Mouse (Mus musculus) CH12.LX (cell line): ENCODE results near the gene Dscaml1. TPM values are rescaled to one million over a fixed set of nuclear protein-coding genes. Genes with fewer than 3 reads are reported as not detected.

Source experiments
- DNase-seq: peaks from one replicate; pipeline ENCODE4 v3.0.0-alpha.2; 2013; ENCODE audit errors: extremely low read depth
- H3K27ac ChIP-seq: 2 replicates; pipeline ENCODE4 v1.5.1; 2012; ENCODE audit warnings: low read depth, mild to moderate bottlenecking, control low read depth, moderate library complexity; ENCODE audit not compliant: insufficient read depth
- H3K27me3 ChIP-seq: replicated peaks from 2 replicates; pipeline ENCODE3; 2012; ENCODE audit warnings: inconsistent platforms
- H3K36me3 ChIP-seq, 2 experiments: replicated peaks in 1 of 2; 2 replicates each; pipeline versions ENCODE3 to v1.6.1; 2012; ENCODE audit warnings: inconsistent platforms in 1 of 2, low read length in 1 of 2, mild to moderate bottlenecking in 1 of 2, mixed read lengths in 1 of 2, moderate library complexity in 1 of 2; ENCODE audit not compliant: control insufficient read depth in 1 of 2, insufficient read depth in 1 of 2
- H3K4me1 ChIP-seq, 2 experiments: 2 replicates each; pipeline ENCODE4 v1.6.1; 2012; ENCODE audit warnings: inconsistent platforms in 1 of 2, moderate library complexity in 1 of 2; ENCODE audit not compliant: insufficient read depth in 2 of 2, control insufficient read depth in 1 of 2
- H3K4me2 ChIP-seq: 2 replicates; pipeline ENCODE4 v1.6.1; 2012; ENCODE audit warnings: low read depth, mild to moderate bottlenecking, control low read depth; ENCODE audit not compliant: poor library complexity, insufficient read depth, severe bottlenecking
- H3K4me3 ChIP-seq, 3 experiments: fragments of 150-350 bp in 1 of 3; sonication (generic) in 1 of 3; replicated peaks in 1 of 3; 2 replicates each; pipeline versions ENCODE3 to v1.5.1; 2011 to 2012; ENCODE audit warnings: low read depth in 2 of 3, low read length in 2 of 3, mild to moderate bottlenecking in 2 of 3, moderate library complexity in 2 of 3, control low read depth in 1 of 3, improper control_type of control experiment in 1 of 3, inconsistent platforms in 1 of 3, mixed read lengths in 1 of 3; ENCODE audit not compliant: poor library complexity in 1 of 3
- H3K79me2 ChIP-seq: replicated peaks from 2 replicates; pipeline ENCODE4 v1.6.1; 2012; ENCODE audit warnings: mild to moderate bottlenecking, moderate library complexity; ENCODE audit not compliant: control insufficient read depth, poor library complexity, insufficient read depth, severe bottlenecking; ENCODE audit errors: extremely low read depth
- H3K9ac ChIP-seq: 2 replicates; pipeline ENCODE4 v1.6.1; 2012; ENCODE audit warnings: low read depth, mild to moderate bottlenecking, control low read depth, moderate library complexity; ENCODE audit not compliant: insufficient read depth
- H3K9me3 ChIP-seq: replicated peaks from 2 replicates; pipeline ENCODE3; 2012; ENCODE audit warnings: low read length, inconsistent platforms, mixed read lengths
- CTCF ChIP-seq, 2 experiments: IDR thresholded peaks in 1 of 2; conservative IDR thresholded peaks in 1 of 2; 2 replicates each; pipeline ENCODE4 v1.5.1; 2011 to 2012; ENCODE audit warnings: low read depth in 2 of 2, low read length in 2 of 2, improper control_type of control experiment in 1 of 2, inconsistent platforms in 1 of 2, mild to moderate bottlenecking in 1 of 2, moderate library complexity in 1 of 2
- E2F4 ChIP-seq: IDR thresholded peaks from 2 replicates; pipeline ENCODE4 v1.6.1; 2011; ENCODE audit warnings: low read depth, low read length, improper control_type of control experiment; ENCODE audit not compliant: insufficient replicate concordance
- ELF1 ChIP-seq: IDR thresholded peaks from 2 replicates; pipeline ENCODE4 v1.6.1; 2014; ENCODE audit warnings: low read depth, mild to moderate bottlenecking, inconsistent platforms, low read length, improper control_type of control experiment
- EP300 ChIP-seq: IDR thresholded peaks from 2 replicates; pipeline ENCODE4 v1.6.1; 2011; ENCODE audit warnings: low read length, improper control_type of control experiment
- ETS1 ChIP-seq: conservative IDR thresholded peaks from 2 replicates; pipeline ENCODE4 v1.6.1; 2012; ENCODE audit warnings: low read depth, mild to moderate bottlenecking, inconsistent platforms, low read length, improper control_type of control experiment, moderate library complexity
- GABPA ChIP-seq: IDR thresholded peaks from 2 replicates; pipeline ENCODE4 v1.6.1; 2012; ENCODE audit warnings: low read depth, low read length, improper control_type of control experiment, inconsistent platforms; ENCODE audit not compliant: insufficient replicate concordance
- HCFC1 ChIP-seq: IDR thresholded peaks from 2 replicates; pipeline ENCODE4 v1.6.1; 2012; ENCODE audit warnings: low read depth, mild to moderate bottlenecking, inconsistent platforms, low read length, improper control_type of control experiment
- KAT2A ChIP-seq: IDR thresholded peaks from 2 replicates; pipeline ENCODE4 v1.6.1; 2012; ENCODE audit warnings: low read length, improper control_type of control experiment, inconsistent platforms; ENCODE audit not compliant: insufficient replicate concordance
- MAFK ChIP-seq: IDR thresholded peaks from 2 replicates; pipeline ENCODE4 v1.6.1; 2011; ENCODE audit warnings: low read length, improper control_type of control experiment; ENCODE audit not compliant: insufficient replicate concordance
- MAX ChIP-seq: IDR thresholded peaks from 2 replicates; pipeline ENCODE4 v1.6.1; 2011; ENCODE audit warnings: low read length, improper control_type of control experiment
- MXI1 ChIP-seq: IDR thresholded peaks from 2 replicates; pipeline ENCODE4 v1.6.1; 2011; ENCODE audit warnings: mild to moderate bottlenecking, low read depth, low read length, improper control_type of control experiment
- MYC ChIP-seq: IDR thresholded peaks from 2 replicates; pipeline ENCODE4 v1.6.1; 2011; ENCODE audit warnings: low read depth, mild to moderate bottlenecking, improper control_type of control experiment, low read length
- NELFE ChIP-seq: IDR thresholded peaks from 2 replicates; pipeline ENCODE4 v1.6.1; 2011; ENCODE audit warnings: low read depth, low read length, improper control_type of control experiment
- NRF1 ChIP-seq: IDR thresholded peaks from 2 replicates; pipeline ENCODE4 v1.6.1; 2014; ENCODE audit warnings: low read depth, mild to moderate bottlenecking, inconsistent platforms, low read length, improper control_type of control experiment, moderate library complexity
- POLR2AphosphoS2 ChIP-seq: IDR thresholded peaks from 2 replicates; pipeline ENCODE4 v1.6.1; 2011; ENCODE audit warnings: low read depth, low read length, improper control_type of control experiment
- RAD21 ChIP-seq: IDR thresholded peaks from 2 replicates; pipeline ENCODE4 v1.6.1; 2011; ENCODE audit warnings: low read depth, mild to moderate bottlenecking, low read length, improper control_type of control experiment, moderate library complexity
- TCF12 ChIP-seq: IDR thresholded peaks from 2 replicates; pipeline ENCODE4 v1.6.1; 2014; ENCODE audit warnings: low read depth, mild to moderate bottlenecking, inconsistent platforms, low read length, improper control_type of control experiment
- USF2 ChIP-seq: conservative IDR thresholded peaks from 2 replicates; pipeline ENCODE4 v1.6.1; 2011; ENCODE audit warnings: low read depth, low read length, improper control_type of control experiment
- dilution Hi-C: fragments of 300-500 bp; cut with MboI; formaldehyde crosslinking; loops from 2 replicates; pipeline ENCODE4 v1.14.3; 2020; ENCODE audit warnings: low sequenced_read_pairs; ENCODE audit not compliant: extremely low pct_unique_long_range_greater_than_20kb, extremely low pct_ligation_motif_present
- in situ Hi-C: fragments of 300-500 bp; cut with MboI; formaldehyde crosslinking; loops from 3 replicates; pipeline ENCODE4 v1.14.3; 2019; ENCODE audit warnings: low sequenced_read_pairs, low pct_ligation_motif_present, low pct_unique_long_range_greater_than_20kb, mixed read lengths
- polyA plus RNA-seq: library from polyadenylated mRNA; unstranded; fragments of >175 nt; gene quantifications from 2 replicates; pipeline ENCODE4 v1.2.1, GENCODE M21; 2012; ENCODE audit warnings: low read depth; ENCODE audit not compliant: insufficient read length
- total RNA-seq, 2 experiments: library from RNA; depleted of rRNA; stranded (reverse); fragments of 300-350 nt in 1 of 2; fragments of >200 nt in 1 of 2; gene quantifications; 2 replicates each; pipeline ENCODE4 v1.2.3; 2012 to 2014

Gene Dscaml1
- total and polyA plus RNA-seq, 3 experiments = not detected

DNA sequence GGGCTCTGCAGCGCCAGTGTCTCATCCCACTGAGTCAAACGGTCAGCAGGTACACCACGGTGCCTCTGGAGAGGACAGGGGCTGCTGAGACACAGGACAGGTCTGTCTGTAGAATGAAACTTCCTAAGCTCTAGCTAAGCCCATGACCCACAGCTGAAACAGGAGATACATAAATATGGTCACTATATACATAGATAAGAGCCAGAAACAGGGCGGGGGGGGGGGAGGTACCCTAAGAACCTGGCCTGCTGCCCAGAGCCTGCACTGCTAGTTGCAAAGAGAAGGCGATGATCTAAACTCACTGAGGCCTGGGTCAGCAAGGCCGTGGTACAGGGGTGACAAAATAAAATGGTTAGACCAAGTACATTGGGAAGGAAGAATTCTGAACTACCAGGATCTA lies 361.1 kb downstream of the Dscaml1 start:
- no peak for DNase-seq
- in situ Hi-C loops (no loop called here), dilution Hi-C loops (no loop called here)
- TF ChIP-seq TCF12 (no peak), MXI1 (no peak), KAT2A (no peak), MAX (no peak), ETS1 (no peak), RAD21 (no peak), MYC (no peak), EP300 (no peak), NRF1 (no peak), POLR2AphosphoS2 (no peak), HCFC1 (no peak)
- Histone ChIP-seq H3K4me3 (no peak overlapping the region), H3K9ac (no peak overlapping the region), H3K9me3 (no peaks in the 10 kb centered on the region), H3K27me3 (no peaks in the 10 kb centered on the region), H3K36me3 (peaks cover 23 to 92% of the 10 kb centered on the region in 2 experiments), H3K4me1 (peaks cover 0 to 11% of the 10 kb centered on the region in 2 experiments; a peak in 2 of 4 replicates), H3K27ac (no peak overlapping the region), H3K4me2 (no peak overlapping the region), H3K79me2 (no peaks in the 10 kb centered on the region)

DNA sequence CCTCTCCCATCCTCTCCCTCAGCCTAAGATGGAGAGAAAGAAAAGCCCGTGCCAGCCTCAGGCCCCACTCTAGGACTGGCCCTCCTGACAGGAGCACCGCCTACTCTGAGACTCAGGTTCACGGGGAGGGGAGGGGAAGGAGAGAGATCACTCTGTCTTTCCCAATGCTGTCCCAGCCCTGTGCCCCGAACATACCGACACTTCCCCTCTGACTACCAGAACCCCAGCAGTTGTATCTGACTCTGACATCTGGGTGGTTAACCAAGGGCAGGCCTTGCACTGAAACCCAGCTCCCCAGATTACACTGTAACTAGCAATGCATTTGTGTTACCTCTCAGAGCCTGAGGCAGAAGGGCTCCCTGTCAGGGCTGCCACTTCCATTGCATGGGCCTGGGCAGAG lies 362.0 kb downstream of the Dscaml1 start:
- Histone ChIP-seq H3K79me2 (no peaks in the 10 kb centered on the region), H3K4me2 (no peak overlapping the region), H3K27ac (no peak overlapping the region), H3K27me3 (no peaks in the 10 kb centered on the region), H3K36me3 (peaks cover 27 to 90% of the 10 kb centered on the region in 2 experiments)
- no peak for DNase-seq
- dilution Hi-C loops (no loop called here), in situ Hi-C loops (no loop called here)
- TF ChIP-seq GABPA (no peak), MAFK (no peak), MYC (no peak), ELF1 (no peak), NELFE (no peak), HCFC1 (no peak), USF2 (no peak), CTCF (conservative IDR thresholded peaks at IDR 0.05 in 1 of 2, IDR thresholded peaks at IDR 0.05 in 1 of 2; ENCODE audit: low read depth in 2 of 2, low read length in 2 of 2) (no peak), E2F4 (no peak), MXI1 (no peak)
- TF ChIP-seq, all 38 proteins: peak for 0
- H3K9me3 ChIP-seq = no peaks in the 10 kb centered on the region
- peaks cover 0 to 11% of the 10 kb centered on the region in 2 experiments; a peak in 2 of 4 replicates for H3K4me1 ChIP-seq
- H3K9ac ChIP-seq = no peak overlapping the region
- H3K4me3 ChIP-seq = no peak overlapping the region
